Mouse (Mus musculus) frontal cortex, adult (tissue): ENCODE measurements around the gene Mlh3.

Source experiments
- ATAC-seq: cut with Nextera tagmentation; 2 replicates; pipeline ENCODE4 v1.9.2; 2017; ENCODE audit warnings: mild to moderate bottlenecking, moderate library complexity, mixed read lengths; ENCODE audit not compliant: low TSS enrichment

Gene Mlh3

DNA sequence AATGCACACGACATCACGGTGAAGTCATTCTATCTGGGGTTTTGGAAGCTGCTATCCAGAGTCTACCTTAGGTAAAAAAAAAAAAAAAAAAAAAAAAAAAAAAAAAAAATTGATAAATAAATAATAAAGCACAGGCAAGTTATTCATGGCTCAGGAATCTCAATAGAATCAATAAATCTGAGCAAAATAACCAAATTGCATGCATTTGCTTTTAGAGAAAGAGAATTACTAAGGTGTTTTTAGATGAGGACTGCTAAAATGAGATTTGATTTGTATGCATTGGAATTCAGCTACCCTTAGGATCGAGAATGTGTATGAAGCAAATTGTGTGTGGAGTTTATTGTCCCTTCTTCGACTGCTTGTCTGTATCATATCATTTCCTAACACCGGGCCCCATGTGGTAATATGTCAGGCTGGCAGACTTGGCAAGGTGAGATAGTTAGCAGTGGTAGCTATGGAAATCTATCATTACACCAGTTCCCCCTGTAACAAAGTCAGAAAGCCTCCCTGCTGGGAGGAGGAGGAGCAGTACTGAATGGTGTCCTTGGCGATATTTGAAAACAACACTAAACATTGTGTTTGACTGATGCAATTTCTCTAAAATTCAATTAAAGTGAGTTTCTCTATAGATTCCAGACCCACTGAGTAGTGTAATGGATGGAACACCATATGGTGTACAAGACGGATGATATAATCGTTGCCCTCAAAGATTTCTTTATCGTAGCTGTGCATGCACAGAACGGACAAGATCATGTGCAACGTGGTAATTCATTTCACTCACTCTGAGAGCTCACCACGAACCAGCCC is 10.6 kb upstream of the Mlh3 start:
- ATAC-seq, result no peak

DNA sequence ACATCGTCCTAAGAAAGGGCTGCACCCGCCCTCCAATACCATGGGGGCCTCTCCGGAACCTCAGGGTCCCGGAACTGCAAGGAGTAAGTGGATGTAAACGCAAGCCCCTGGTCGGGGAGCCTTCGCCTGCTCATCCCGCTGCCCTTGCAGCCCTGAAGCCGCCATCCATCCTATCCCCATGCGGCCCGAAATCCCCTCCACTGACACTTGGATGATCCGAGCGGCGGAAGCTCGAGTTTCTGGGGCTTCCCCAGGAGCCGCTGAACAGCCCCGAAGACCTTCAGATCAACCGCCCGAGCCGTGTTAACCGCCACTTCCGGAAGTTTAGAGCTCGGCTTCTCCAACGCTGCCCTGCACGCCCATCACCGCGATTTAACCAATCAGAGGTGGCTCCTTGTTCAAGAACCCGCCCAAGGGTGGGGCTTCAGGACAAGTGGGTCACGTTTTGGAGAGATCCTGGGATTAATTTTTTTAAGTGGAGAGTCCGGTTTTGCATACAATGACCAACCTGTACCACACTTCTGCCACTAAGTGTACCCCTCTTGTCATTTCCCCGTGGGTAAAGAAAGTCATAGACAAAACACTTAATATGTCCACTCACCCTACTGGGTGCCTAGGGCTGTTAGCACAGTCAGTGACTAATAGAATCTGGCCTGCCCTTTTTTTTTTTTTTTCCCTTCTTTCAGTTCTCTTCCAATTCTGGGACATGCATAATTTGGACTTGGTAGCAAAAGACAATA is 9.9 kb upstream of the Mlh3 start:
- ATAC-seq, result peak; percentile 99

DNA sequence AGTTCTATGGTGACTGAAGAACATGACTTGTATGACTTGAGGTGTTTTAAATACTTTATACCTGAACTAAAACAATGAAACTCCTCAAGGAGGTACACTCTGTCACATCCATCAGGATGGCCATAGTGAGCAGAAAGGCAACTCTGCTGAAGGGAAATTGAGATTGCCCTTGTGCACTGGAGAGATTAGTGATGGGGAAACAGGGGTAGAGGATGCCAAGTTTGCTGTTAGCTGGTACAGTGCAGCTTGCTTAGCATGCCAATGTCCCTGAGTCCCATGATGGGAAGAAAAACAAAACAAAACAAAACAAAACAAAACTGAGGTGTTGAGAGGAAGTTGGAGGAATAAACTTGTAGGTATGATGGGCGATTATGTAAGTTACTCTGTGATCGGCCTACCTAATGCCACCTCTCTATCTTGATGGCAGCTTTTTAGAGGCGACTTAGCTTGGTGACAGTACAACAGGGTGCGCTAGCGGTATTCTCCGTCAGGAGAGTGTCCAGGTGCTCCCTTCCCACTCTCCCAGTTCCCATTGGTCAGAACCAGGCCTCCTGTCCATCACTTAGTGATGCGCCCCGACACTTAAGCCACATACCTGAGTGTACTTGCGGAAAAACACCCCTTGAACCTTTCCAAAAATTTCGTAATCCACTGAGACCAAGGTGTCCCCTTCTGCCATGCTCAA is 9.1 kb upstream of the Mlh3 start:
- ATAC-seq, result peak; percentile 38

DNA sequence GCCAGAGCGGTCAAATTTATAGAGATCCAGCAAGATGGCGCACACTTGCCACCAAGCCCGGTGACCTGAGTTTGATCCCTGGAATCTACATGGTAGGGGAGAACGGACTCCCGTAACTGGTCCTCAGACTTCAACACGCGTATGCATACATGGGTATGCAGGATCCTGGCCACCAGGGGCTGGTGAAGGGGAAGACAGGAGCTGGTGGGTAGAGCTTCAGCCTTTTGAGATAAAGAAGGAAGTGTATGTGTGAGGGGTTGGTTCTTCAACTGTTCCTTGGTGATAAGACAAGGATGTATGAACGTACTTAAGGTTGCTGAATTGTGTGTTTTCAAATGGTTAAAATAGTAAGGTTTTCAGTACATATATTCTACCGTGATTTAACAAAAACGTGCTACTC is 8.5 kb upstream of the Mlh3 start:
- ATAC-seq, result no peak

DNA sequence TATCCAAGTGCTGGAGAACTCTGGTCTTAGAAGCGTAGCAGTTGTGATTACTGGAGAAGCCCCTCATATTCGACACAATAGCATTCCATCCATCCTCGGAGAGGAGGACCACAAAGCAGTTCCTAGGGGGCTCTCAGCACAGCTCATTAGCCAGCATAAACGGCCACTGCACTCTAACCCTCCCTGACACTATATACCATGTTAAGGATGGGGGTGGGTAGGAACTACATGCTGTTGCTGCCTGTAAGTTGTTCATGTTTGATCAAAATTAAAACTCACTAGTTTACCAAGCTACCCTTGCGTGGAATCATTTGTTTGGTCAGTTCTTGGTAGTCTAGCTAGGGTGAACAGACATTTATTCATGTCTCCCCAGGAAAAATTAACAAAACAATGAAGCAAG is 5.9 kb upstream of the Mlh3 start:
- ATAC-seq, result no peak

DNA sequence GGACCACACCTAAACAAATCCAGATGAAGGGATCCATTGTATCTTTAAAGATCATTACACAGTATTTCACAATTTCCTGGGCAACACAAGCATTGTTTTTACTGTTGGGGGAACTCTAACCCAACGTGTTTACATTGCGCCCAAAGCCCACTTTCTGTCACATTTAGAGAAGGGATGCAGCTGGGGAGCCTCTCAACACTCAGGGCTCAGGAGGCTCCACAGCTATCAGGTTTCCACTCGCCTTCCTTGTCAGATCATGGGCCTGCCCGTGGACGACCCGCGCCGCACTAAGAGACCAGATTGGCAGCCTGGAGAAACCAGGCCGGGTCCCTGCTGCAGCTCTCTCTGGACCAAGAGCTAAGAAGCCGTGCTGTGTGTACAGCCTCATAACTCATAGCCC is 3.1 kb upstream of the Mlh3 start:
- no peak for ATAC-seq

DNA sequence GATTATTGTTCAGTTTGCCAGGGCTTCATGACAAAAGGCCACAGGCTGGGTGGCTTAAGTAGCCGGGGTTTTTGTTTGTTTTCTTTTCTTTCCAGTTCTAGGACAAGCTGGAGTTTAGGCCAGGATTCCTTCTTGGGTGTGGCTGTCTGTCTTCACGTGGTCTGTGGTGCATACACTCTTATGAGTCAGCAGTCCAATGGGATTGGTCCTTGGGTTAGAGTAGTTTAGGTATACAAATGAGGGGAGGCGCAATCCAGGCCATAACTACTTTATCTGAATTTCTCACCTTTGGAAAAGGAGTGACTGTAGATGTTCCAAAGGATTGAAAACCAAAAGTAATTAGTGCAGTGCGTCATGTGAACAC is 1.4 kb upstream of the Mlh3 start:
- ATAC-seq, result no peak

DNA sequence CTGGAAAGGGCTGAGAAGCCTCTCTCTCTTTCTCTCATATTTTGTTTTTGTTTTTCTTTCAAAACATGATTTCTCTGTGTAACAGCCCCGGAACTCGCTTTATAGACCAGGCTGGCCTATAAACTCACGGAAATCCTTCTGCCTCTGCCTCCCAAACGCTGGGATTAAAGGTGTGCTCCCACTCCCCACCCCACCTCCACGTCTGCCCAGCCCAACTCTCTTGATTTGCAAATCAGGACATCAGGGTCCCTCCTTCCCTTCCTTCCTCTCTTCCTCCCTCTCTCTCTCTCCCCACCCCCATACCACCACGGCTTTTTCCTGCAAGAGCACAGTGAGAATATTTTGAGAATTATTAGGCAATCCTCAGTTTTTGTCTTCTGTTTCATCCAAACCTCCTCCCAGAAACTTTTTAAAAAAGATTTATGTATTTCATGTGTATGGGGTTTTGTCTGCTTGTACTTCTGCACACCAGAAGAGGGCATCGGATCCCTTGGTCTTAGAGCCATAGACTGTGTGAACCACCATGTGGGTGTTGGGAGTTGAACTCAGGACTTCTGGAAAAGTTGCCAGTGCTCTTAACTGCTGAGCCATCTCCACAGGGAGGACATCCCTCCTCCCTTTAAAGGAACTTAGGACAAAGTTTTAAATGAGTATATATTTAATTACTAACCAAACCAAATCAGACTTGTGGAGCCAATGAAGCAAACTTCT is 888 bp upstream of the Mlh3 start:
- ATAC-seq, result no peak

DNA sequence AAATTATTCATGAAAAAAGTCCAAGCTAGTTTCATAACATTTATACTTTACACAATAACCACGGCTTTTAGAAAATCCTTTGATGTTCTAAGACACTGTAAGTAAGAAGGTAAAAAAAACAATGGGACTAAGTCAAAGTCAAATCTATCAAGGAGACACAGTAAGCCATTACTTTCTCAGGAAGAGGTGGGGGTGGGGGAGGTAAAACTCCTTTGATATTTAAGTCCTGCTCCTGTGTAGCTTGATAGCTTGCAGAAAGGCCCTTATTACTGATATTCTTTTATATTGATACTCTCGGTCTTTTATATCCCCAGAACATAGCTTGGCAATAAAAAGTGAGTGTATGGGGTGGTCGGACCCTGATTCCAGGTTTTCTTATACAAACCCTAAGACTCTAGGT is 578 bp downstream of the Mlh3 start:
- no peak for ATAC-seq

DNA sequence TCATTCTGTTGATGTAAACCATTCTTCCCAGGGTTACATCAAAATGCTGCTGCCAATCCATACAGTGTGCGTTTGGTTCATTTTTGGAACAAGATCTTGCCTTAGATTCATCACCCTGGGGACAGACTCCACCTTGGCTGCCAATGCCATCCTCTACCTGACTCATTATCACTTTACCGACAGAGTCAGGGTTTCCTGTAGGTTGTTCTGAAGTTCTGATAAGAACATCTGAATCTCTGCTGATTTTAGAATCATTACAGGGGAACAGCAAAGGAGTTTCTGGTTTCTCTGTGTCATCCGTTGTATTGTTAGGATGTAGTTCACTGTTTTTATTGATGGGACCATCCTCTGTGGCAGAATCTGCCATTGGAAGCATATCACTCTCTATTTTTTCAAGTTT is 4.2 kb downstream of the Mlh3 start:
- ATAC-seq, result no peak

DNA sequence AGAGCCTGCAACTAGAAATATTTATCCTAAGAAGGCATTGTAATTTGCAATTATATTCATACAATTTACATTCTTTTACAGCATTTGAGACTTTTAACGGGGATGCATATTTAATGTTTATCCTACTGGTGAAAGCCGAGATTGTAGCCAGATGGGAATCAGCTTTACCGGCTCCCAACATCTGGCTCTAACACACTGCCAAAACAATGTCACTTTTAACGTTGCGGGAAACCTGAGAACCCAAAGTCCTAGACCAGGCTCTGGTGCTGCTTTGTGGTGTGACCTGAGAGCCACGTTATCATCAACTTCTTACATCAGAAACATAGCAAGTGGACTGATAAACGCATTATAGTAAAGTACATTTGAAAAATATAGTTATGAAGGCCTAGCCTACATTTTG is 5.5 kb downstream of the Mlh3 start:
- no peak for ATAC-seq

DNA sequence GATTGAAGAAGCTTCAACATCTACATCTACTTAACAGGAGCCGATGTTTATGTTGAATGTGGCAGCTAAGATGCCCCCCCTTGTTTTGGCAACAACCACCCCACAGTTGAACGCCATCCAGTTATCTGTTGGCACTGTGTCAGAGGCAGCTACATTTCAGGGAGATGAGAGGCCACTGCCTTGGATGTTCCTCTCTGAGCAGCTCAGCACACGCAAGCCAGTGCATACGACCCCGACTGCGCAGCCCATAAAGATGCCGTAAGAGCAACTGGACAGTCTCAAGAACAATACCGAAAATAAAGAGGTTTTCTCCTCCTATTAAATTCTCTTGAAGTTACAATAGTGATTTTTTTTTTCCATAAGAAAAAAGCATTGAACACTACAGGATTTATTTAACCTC is 5.9 kb downstream of the Mlh3 start:
- no peak for ATAC-seq

DNA sequence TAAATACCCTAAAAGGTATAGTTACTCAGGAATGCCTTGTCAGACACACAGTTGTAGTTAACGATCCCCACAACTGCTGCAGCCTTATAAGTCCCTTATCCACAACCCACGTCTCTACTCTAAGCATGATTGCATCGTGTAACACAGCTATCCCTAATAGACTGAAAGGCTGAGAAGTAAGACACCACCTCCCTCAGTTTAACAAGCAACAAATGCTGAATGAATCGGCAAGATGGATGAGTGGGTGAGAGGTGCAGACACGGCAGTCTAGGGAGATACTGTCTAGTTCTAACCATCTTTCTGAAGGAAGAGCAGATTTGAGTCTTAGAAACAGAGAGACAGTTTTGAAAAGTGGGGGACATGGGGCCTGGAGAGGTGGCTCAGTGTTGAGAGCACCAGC is 7.2 kb downstream of the Mlh3 start:
- peak; percentile 83 for ATAC-seq

DNA sequence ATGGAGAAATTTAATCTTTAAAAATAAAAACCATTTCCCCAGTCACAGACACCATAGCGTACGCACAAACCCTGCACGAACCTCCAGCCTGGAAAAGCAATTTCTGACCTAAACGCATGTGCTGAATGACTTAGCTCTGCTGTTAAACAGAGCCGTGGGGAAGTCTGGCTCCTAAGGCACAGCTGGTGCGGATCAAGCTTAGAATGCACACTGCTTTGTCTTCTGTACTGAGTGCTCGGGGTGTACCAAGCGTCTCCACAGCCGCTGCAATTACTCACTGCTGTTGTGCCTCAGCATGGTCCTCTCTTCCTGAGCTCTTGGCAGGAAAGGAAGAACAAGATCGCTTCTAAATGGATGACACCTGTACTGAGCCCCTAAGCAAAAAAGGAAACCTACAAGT is 7.9 kb downstream of the Mlh3 start:
- no peak; the same call in 1 of the 2 replicates for ATAC-seq

DNA sequence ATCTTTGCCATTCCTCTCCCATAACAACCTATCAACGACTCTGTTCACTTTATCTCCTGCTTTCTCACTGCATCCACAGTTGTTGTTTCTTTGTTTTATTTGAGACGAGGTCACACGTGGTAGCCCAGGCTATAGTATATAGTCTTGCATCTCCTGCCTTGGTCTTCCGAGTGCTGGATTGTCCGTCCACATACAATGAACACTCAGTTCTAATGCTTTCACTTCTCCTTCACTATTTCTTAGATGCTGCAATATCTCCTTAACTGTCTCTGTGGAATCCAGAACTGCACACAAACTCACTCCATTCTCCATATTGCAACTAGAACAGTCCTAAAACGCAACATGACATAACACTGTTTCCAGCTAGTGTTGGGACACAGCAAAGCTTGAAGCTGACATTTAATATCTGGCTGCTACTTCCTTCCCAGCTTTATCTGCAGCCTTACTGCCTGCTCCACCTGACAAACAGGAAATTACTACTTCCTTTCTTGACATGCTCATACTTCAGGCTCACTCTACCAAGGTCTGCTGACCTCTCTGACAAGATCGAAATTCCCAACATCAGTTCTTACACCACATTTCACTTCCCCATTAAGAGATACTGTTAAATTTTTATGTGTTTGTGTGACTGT is 13.3 kb downstream of the Mlh3 start:
- no peak for ATAC-seq

DNA sequence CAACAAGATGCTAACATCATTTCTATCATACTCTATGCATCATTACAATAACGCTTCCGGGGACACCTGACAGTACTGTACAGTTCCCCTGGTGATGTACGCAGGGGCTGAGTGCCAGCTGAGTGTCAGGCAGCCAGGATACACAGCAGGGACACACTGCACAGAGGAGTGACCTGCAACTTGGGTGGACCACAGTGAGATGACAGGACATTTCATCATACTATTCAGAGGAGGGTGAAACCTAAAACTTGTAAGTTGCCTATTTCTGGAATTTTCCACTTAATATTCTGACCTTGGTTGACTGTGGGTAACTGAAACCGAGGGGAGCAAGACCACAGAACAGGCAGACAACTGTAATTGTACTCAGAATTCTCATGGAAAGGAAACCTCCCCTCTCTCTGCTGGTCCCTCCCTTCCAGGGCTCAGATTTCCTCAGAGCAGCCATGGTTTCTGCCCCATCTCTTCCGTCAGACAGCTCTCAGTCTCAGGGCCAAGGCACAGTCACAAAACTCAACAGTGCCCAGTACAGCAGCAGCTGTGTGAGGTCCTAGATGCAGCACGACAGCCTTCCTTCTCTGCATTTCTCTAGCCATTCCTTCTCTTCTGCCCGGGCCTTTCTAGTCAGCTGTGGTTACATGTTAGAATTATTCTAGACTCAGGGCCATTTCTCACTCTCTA is 14.2 kb downstream of the Mlh3 start:
- no peak for ATAC-seq

DNA sequence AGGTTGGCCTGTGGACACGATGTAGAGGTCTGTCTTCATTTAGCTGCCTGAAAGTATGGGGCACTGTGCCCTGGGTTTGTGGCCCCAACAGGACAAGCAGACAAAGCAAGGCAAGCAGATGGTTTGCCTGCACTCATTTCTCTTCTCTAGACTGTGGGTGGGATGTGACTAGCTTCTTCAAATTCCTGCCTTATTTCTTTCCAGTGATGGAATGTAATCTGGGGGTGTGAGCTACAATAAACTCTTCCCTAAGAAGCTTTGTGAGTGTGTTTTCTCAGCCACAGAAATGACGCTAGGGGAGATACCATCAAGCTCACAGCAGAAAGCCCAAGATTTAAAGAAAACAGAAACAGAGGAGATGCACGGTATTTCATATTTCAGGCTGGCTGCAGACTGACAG is 18.3 kb downstream of the Mlh3 start:
- ATAC-seq, result peak; percentile 64; the same call in 1 of the 2 replicates

DNA sequence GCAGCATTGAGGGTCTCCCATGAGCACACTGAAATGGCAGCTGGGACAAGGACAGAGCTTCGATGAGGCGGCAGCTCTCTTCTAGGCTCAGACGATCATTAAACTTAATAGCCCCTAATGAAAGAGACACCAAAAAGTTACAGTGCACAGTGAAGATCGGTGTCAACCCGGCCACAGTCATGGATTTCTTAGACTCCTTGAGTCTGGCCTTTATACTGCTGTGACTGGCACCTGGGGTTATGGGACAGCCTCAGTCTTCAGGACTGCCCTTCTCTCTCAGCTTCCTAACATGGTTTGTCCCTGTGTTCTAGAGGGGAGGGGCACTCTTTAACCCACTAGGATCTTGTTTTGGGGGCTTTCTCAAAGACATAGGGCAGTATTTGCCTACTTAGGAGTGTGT is 32.8 kb downstream of the Mlh3 start:
- ATAC-seq, result no peak

DNA sequence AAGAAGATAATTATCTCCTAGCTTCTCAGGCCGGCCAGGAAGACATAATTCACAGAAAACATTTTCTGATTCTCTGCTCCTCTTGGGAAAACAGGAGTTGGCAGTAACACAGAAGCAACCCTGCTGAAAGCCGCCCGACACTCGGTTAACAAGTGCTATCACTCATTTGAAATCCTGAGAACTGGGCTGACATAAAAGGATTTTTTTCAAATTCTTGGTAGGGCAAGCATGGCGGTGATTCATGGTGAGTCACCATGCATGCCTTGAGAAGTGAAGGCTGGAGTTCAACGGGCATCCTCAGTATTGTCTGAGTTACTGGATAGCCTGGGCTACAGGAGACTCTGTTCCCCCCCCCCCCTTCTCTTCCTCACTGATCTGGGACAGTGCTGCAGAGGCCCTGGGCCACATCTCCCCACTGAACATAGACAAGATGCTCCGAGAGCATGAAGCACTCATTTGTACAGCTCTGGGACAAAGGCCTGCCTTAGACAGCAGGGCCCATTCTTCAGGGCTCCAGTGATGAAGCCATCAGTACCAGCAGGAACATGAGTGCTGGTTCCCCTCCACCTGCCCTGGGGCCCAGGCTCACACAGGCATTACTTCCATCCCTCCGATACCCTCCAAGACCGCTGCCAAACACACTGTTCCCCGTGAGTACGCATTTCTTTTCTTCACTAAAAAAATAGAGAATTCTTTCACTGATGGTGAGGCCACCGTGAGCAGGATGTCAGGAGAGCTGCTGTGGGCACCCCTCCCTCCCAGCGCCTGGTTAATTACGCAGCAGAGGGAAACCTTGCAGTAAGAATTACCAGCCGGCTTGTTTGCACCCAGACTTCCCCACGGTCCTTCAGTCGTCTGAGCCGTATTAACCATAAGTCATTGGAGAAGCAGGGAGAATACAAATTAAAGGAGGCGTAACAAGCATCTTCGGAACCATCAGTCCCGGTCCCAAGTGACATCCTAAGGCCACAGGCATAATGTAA is 36.7 kb downstream of the Mlh3 start:
- ATAC-seq, result no peak
